Mouse (Mus musculus): Measurements from ENCODE around the gene Gorasp2. TPM values are rescaled to one million over a fixed set of nuclear protein-coding genes. Genes with fewer than 3 reads are reported as not detected.

Gene Gorasp2
- total and polyA plus RNA-seq, 3 experiments, result 45.0 to 203 (median 69.4) TPM

DNA sequence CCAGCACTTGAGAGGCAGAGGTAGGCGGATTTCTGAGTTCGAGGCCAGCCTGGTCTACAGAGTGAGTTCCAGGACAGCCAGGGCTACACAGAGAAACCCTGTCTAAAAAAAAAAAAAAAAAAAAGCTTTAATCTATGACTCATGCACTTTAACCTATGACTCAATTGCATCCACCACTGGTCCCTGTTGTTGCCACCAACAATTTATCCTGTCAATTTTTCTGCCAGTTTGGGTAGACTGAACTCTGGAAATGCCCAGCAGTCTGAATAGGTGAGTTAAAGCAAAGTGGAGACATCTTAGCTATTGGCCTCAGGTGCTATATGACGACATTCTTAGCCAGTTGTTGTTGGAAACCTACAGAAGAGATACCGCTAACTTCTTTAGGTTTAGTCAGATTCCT, 11.9 kb upstream of the Gorasp2 start:
- no peaks in the 10 kb centered on the region for H3K4me1 ChIP-seq (ENCODE audit: insufficient read depth, low read depth, low read length)
- ATAC-seq (ENCODE audit: extremely low read depth, insufficient number of reproducible peaks, low FRiP score, poor library complexity, severe bottlenecking), result no peak
- no peak for TF ChIP-seq GATA2 (IDR thresholded peaks at IDR 0.05; ENCODE audit: borderline replicate concordance, low read depth, low read length)
- no peak for TF ChIP-seq CTCF (IDR thresholded peaks at IDR 0.05; ENCODE audit: low read depth, low read length)
- no peak for TF ChIP-seq POLR2AphosphoS5 (IDR thresholded peaks at IDR 0.05; ENCODE audit: insufficient replicate concordance, low read depth, low read length)
- no peak for TF ChIP-seq TAL1 (conservative IDR thresholded peaks at IDR 0.05; ENCODE audit: low read depth, low read length)
- TF ChIP-seq GATA1 (IDR thresholded peaks at IDR 0.05; ENCODE audit: borderline replicate concordance, low read length), result no peak
- no peaks in the 10 kb centered on the region for H3K36me3 ChIP-seq (replicated peaks)
- DNase-seq (ENCODE audit: low spot score), result no peak
- no peak overlapping the region for H3K4me3 ChIP-seq (ENCODE audit: low read depth, low read length)
- peaks cover 36% of the 10 kb centered on the region for H3K27me3 ChIP-seq (ENCODE audit: insufficient read depth, low read length)
- H3K9me3 ChIP-seq (replicated peaks), result no peaks in the 10 kb centered on the region

DNA sequence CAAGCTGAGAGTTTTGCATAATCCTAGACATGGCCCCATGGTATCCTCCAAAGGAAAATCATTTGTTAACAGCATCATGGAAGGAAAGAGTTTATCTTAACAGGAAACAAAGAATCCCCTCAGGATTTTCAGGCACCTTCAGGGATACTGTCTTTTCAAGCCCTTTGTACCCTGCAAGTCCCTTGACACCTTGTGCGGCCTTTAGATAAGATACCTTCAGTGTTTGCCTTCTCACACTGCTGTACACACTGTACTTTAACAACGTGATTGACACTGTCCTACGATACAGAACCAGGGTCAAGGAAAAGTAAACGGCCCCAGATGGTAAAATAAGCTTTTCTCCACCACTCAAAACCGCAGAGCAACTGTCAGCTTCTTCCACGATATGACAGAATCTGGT, 9.6 kb upstream of the Gorasp2 start:
- DNase-seq (ENCODE audit: low spot score) (no peak), ATAC-seq (ENCODE audit: extremely low read depth, insufficient number of reproducible peaks, low FRiP score, poor library complexity, severe bottlenecking) (no peak)
- no peaks in the 10 kb centered on the region for H3K9me3 ChIP-seq (replicated peaks)
- no peak overlapping the region for H3K4me3 ChIP-seq (ENCODE audit: low read depth, low read length)
- no peaks in the 10 kb centered on the region for H3K36me3 ChIP-seq (replicated peaks)
- TF ChIP-seq TAL1 (conservative IDR thresholded peaks at IDR 0.05; ENCODE audit: low read depth, low read length), result no peak
- TF ChIP-seq GATA1 (IDR thresholded peaks at IDR 0.05; ENCODE audit: borderline replicate concordance, low read length), result no peak
- no peak for TF ChIP-seq POLR2AphosphoS5 (IDR thresholded peaks at IDR 0.05; ENCODE audit: insufficient replicate concordance, low read depth, low read length)
- TF ChIP-seq CTCF (IDR thresholded peaks at IDR 0.05; ENCODE audit: low read depth, low read length), result no peak
- no peak for TF ChIP-seq GATA2 (IDR thresholded peaks at IDR 0.05; ENCODE audit: borderline replicate concordance, low read depth, low read length)
- no peaks in the 10 kb centered on the region for H3K4me1 ChIP-seq (ENCODE audit: insufficient read depth, low read depth, low read length)
- H3K27me3 ChIP-seq (ENCODE audit: insufficient read depth, low read length), result peaks cover 45% of the 10 kb centered on the region

DNA sequence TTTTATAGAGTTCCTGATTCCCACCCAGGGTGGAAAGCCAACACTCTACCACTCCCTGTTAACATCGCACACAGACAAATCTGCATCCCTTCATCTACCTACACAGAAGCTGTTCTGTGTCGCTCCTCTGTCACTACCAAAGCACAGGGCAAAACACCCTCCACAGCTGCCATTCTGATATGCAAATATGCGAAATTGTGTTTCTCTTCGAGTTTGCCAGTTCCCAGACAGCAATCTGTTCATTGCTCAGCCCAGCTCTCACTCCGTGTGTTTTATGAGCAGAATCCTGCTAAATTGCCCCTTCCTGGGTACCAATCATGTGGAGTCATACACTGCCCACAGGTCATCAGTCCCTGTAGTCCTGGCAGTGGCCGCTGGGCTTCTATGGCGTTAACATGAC, 4.3 kb upstream of the Gorasp2 start:
- H3K27me3 ChIP-seq (ENCODE audit: insufficient read depth, low read length), result peaks cover 32% of the 10 kb centered on the region
- TF ChIP-seq TAL1 (conservative IDR thresholded peaks at IDR 0.05; ENCODE audit: low read depth, low read length) (no peak), CTCF (IDR thresholded peaks at IDR 0.05; ENCODE audit: low read depth, low read length) (no peak), GATA2 (IDR thresholded peaks at IDR 0.05; ENCODE audit: borderline replicate concordance, low read depth, low read length) (no peak), POLR2AphosphoS5 (IDR thresholded peaks at IDR 0.05; ENCODE audit: insufficient replicate concordance, low read depth, low read length) (no peak), GATA1 (IDR thresholded peaks at IDR 0.05; ENCODE audit: borderline replicate concordance, low read length) (no peak)
- no peaks in the 10 kb centered on the region for H3K36me3 ChIP-seq (replicated peaks)
- H3K4me3 ChIP-seq (ENCODE audit: low read depth, low read length), result no peak overlapping the region
- ATAC-seq (ENCODE audit: extremely low read depth, insufficient number of reproducible peaks, low FRiP score, poor library complexity, severe bottlenecking) (no peak), DNase-seq (ENCODE audit: low spot score) (no peak)
- H3K9me3 ChIP-seq (replicated peaks), result no peaks in the 10 kb centered on the region
- peaks cover 12% of the 10 kb centered on the region; the same call in 1 of the 2 replicates for H3K4me1 ChIP-seq (ENCODE audit: insufficient read depth, low read depth, low read length)

DNA sequence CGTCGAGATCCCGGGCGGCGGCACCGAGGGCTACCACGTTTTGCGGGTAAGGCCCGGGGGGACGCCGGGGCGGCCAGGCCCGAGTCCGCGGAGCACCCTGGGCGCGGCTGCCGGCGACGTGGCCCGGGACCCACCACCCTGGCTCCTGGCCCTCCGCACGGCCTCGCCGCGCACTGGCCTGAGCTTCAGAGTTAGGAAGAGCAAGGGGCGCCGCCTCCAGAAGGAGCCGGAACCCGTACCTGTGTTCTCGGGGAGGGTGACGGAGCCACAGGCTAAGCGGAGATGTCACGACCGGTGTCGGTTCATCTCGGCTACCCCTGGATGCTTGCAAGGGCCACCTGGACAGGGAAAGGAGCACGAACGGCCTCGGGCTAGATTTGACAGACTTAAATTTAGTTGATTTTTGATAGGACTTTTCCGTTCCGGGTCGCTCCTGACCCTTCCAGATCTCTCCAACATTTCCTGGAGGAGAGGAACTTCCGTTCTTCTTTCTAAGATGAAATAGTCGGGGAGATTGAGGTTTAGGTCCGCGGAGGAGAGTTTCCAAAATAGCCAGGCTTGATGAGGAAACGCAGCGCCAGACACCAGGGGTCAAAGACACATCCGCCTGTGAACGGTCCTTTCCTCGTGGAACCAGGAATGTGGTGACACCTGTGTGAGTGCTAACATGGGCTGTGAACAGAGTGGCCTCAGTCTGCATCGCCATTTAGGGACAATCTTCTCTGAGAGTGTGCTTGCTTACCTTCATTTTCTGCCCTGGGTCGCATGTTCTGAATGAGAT, 529 bp downstream of the Gorasp2 start, which contains the start of gene Gm26558:
Gene Gm26558 (minus strand): TSS at position 394 of the 781 bp plus-strand sequence.
- no peak for TF ChIP-seq TAL1 (conservative IDR thresholded peaks at IDR 0.05; ENCODE audit: low read depth, low read length)
- TF ChIP-seq GATA1 (IDR thresholded peaks at IDR 0.05; ENCODE audit: borderline replicate concordance, low read length), result no peak
- Histone ChIP-seq H3K4me3 (ENCODE audit: low read depth, low read length) (peak within 1 kb of the TSS; percentile 90), H3K9me3 (replicated peaks) (no peaks in the 10 kb centered on the region), H3K27me3 (ENCODE audit: insufficient read depth, low read length) (peaks cover 14% of the 10 kb centered on the region), H3K36me3 (replicated peaks) (peaks cover 26% of the 10 kb centered on the region), H3K4me1 (ENCODE audit: insufficient read depth, low read depth, low read length) (peaks cover 43% of the 10 kb centered on the region)
- DNase-seq (ENCODE audit: low spot score) (no peak), ATAC-seq (ENCODE audit: extremely low read depth, insufficient number of reproducible peaks, low FRiP score, poor library complexity, severe bottlenecking) (no peak)

DNA sequence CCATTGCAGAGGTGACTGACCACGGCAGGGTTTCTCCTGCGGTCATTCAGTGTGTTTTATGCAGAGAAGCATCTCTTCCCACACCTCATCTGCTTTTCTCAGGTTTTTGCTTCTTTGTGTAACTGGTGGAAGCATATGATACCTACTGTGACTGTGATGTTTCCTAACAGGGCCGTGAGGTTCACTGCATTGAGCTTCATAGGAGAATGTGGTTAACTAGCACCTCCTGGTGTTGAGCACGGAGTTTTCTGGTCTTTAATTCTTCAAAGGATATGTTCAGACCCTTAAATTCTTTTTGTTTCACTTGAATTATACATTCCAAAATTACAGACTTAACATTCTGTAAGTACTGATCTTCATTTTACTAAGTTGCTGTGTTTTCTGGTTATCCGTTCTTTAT, 2.4 kb downstream of the Gorasp2 start:
- TF ChIP-seq GATA2 (IDR thresholded peaks at IDR 0.05; ENCODE audit: borderline replicate concordance, low read depth, low read length) (no peak), CTCF (IDR thresholded peaks at IDR 0.05; ENCODE audit: low read depth, low read length) (no peak), GATA1 (IDR thresholded peaks at IDR 0.05; ENCODE audit: borderline replicate concordance, low read length) (no peak)
- no peaks in the 10 kb centered on the region for H3K9me3 ChIP-seq (replicated peaks)
- H3K4me3 ChIP-seq (ENCODE audit: low read depth, low read length), result no peak overlapping the region
- no peaks in the 10 kb centered on the region for H3K27me3 ChIP-seq (ENCODE audit: insufficient read depth, low read length)
- peaks cover 43% of the 10 kb centered on the region for H3K4me1 ChIP-seq (ENCODE audit: insufficient read depth, low read depth, low read length)
- peaks cover 39% of the 10 kb centered on the region for H3K36me3 ChIP-seq (replicated peaks)
- ATAC-seq (ENCODE audit: extremely low read depth, insufficient number of reproducible peaks, low FRiP score, poor library complexity, severe bottlenecking) (no peak), DNase-seq (ENCODE audit: low spot score) (no peak)

DNA sequence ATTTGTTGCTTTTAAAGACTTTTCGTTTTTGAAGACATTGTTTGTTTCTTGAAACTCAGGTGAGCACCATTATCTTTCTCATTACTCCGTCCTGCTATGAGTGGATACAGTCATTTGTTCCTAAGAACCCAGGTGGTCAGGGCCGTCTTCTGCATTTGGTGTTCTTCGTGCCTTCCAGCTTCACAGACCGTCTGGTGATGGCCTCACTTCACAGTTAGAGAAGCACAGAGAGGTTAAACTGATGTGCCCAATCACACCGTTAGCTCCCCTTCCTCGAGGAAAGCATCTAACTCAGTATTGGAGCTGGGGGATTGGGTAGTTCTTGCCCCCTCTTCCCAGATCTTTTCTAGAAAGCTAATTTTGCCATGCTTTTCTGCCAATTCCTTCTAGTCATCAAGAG, 5.6 kb downstream of the Gorasp2 start:
- H3K27me3 ChIP-seq (ENCODE audit: insufficient read depth, low read length), result no peaks in the 10 kb centered on the region
- DNase-seq (ENCODE audit: low spot score) (no peak), ATAC-seq (ENCODE audit: extremely low read depth, insufficient number of reproducible peaks, low FRiP score, poor library complexity, severe bottlenecking) (no peak)
- H3K9me3 ChIP-seq (replicated peaks), result no peaks in the 10 kb centered on the region
- peaks cover 42% of the 10 kb centered on the region for H3K4me1 ChIP-seq (ENCODE audit: insufficient read depth, low read depth, low read length)
- TF ChIP-seq TAL1 (conservative IDR thresholded peaks at IDR 0.05; ENCODE audit: low read depth, low read length) (no peak), POLR2AphosphoS5 (IDR thresholded peaks at IDR 0.05; ENCODE audit: insufficient replicate concordance, low read depth, low read length) (no peak), GATA2 (IDR thresholded peaks at IDR 0.05; ENCODE audit: borderline replicate concordance, low read depth, low read length) (no peak), CTCF (IDR thresholded peaks at IDR 0.05; ENCODE audit: low read depth, low read length) (no peak)
- H3K4me3 ChIP-seq (ENCODE audit: low read depth, low read length), result no peak overlapping the region
- peaks cover 56% of the 10 kb centered on the region for H3K36me3 ChIP-seq (replicated peaks)
